Mouse (Mus musculus) kidney, adult 2 months (tissue): ENCODE data around the gene Dnajc7. TPM values are rescaled to one million over a fixed set of nuclear protein-coding genes. Genes with fewer than 3 reads are reported as not detected.

ENCODE experiments used
- DNase-seq: peaks from one replicate; pipeline ENCODE4 v3.0.0; 2021
- H3K27ac ChIP-seq: fragments of 200-500 bp; 2 replicates; pipeline ENCODE4 v1.5.1; 2012; ENCODE audit warnings: low read depth, low read length, control low read depth, inconsistent platforms; ENCODE audit not compliant: insufficient read depth
- H3K27me3 ChIP-seq: fragments of 200-500 bp; replicated peaks from 2 replicates; pipeline ENCODE4 v1.6.1; 2012; ENCODE audit warnings: mild to moderate bottlenecking, moderate library complexity, low read length, inconsistent platforms; ENCODE audit not compliant: control insufficient read depth, insufficient read depth
- H3K36me3 ChIP-seq: fragments of 200-500 bp; 2 replicates; pipeline ENCODE4 v1.6.1; 2012; ENCODE audit warnings: mild to moderate bottlenecking, moderate library complexity, low read length, inconsistent platforms; ENCODE audit not compliant: control insufficient read depth, insufficient read depth
- H3K4me1 ChIP-seq: fragments of 200-500 bp; 2 replicates; pipeline ENCODE4 v1.6.1; 2011; ENCODE audit warnings: low read length; ENCODE audit not compliant: control insufficient read depth, insufficient read depth
- H3K4me3 ChIP-seq: fragments of 200-500 bp; 2 replicates; pipeline ENCODE4 v1.5.1; 2011; ENCODE audit warnings: mild to moderate bottlenecking, low read depth, low read length, control low read depth; ENCODE audit not compliant: insufficient read depth
- CTCF ChIP-seq: fragments of 200-500 bp; conservative IDR thresholded peaks from 2 replicates; pipeline ENCODE4 v1.5.1; 2011; ENCODE audit warnings: low read depth, mild to moderate bottlenecking, control low read depth, low read length, moderate library complexity, mixed read lengths; ENCODE audit not compliant: insufficient read depth, insufficient read length
- POLR2A ChIP-seq: fragments of 200-500 bp; IDR thresholded peaks from one replicate; pipeline ENCODE4 v1.6.1; 2011; ENCODE audit warnings: low read depth, low read length, control low read depth
- WGBS: fragments of 180-500 bp; shearing (Covaris S2); methylation state at CpG from one replicate; pipeline ENCODE4 v1.1.7; 2018; 5-methylcytosine and 5-hydroxymethylcytosine counted together
- polyA plus RNA-seq: library from polyadenylated mRNA; depleted of rRNA; stranded (reverse); fragments of >200 nt; gene quantifications from 2 replicates; pipeline ENCODE4 v1.2.3, GENCODE M21; 2012

The Dnajc7 gene
- polyA plus RNA-seq, 1 experiment, result 45.6 TPM

DNA sequence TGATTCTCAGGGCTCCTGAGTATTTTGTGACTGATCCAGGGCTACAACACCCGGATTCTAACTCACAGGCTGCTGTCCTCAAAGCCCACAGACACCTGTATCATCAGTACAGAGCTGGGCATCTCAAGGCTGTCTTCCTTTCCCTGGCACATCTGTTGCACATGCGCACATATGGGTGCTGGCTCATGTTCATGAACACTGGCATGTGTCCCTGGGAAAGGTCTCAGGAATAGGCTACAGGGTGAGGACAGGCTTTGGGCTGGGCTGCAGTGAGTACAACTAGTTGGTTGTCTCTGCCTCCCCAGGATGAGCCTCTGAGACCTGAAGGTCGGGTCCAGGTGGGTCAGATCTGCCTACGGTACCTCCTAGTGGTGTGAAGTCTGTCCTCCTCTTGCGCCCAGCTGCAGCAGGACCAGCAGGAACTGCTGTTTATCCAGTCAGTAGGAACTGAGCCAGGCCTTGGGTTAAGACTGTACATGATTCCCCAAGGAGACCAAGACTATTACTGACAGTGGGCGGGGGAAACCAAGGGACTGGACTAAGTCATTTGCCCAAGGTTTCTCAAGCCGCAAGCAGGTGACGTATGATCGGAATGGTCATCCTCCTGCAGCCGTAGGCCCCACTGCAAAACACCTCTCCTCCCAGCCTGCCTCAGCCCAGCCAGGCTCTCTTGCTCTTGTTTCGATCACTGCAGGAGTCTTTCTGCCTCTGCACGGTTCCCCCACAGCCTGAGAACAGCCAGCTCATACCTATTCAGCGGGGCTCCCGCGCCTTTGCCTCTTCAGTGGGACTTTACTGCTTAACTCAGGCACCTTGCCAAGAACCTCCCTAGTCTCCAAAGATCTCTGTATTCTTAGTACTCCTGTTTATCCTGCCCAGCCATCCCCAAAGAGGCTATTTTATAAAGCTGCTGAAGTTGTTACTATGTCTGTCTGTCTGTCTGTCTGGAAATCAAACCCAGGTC is 23.9 kb upstream of the Dnajc7 start:
- 66% methylated on average over 15 of the region's 15 CpGs for WGBS
- no peak for DNase-seq
- Histone ChIP-seq H3K36me3 (no peaks in the 10 kb centered on the region), H3K27ac (no peak overlapping the region), H3K4me3 (no peak overlapping the region), H3K4me1 (no peaks in the 10 kb centered on the region), H3K27me3 (no peaks in the 10 kb centered on the region)
- no peak for TF ChIP-seq POLR2A
- TF ChIP-seq CTCF, result no peak

DNA sequence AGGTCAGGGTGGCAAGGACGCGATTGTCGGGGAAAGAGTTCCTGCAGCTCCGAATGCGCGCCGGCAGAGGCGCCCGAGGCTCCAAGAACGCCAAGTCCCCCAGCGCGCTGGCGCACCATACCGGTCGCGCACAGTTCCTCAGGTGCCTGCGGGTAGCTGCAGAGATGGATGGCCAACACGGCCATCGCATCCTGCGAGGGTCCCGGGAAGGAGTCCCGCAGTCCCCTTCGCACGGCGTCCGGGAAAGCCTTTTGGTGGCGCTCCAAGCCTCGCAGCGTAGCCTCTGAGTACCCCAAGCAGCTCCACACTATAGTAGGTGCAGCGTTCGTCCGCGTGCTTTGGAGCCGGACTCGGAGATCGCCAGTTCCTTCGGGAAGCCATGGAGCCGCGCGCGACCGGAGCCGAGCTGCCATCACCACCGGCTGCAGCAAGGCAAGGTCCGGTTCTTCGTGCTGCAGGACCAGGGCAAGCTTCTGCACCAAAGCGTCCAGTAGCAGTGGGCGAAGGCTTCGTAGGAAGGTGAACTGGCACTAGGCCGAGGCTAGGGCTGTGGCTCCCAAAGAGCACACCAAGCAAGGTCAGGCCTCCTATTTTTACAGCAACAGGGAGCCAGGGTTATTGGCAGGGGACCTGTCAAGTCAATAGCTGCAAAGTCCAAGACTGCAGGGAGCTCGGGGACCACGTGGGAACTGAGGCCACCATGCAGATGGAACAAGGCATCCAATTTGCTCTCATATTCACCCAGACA is 20.4 kb upstream of the Dnajc7 start:
- peak; percentile 36 for DNase-seq
- Histone ChIP-seq H3K27me3 (no peaks in the 10 kb centered on the region), H3K4me1 (no peaks in the 10 kb centered on the region), H3K27ac (no peak overlapping the region), H3K36me3 (no peaks in the 10 kb centered on the region), H3K4me3 (no peak overlapping the region)
- WGBS, result 10% methylated on average over 52 of the region's 52 CpGs
- TF ChIP-seq CTCF (peak; percentile 46; the same call in 1 of the 2 replicates), POLR2A (no peak)

- H3K36me3 ChIP-seq, result no peaks in the 10 kb centered on the region
- H3K27me3 ChIP-seq, result no peaks in the 10 kb centered on the region
- no peak for TF ChIP-seq CTCF
- no peak for TF ChIP-seq POLR2A
- no peak for DNase-seq
- no peaks in the 10 kb centered on the region for H3K4me1 ChIP-seq
- 67% methylated on average over 7 of the region's 7 CpGs for WGBS
- no peak overlapping the region for H3K27ac ChIP-seq
- no peak overlapping the region for H3K4me3 ChIP-seq
Measured at GRCm38 (mm10) chr11:100634530-100634929, 14.6 kb upstream of the Dnajc7 start.

- no peak for DNase-seq
- H3K27ac ChIP-seq, result no peak overlapping the region
- H3K4me3 ChIP-seq, result no peak overlapping the region
- WGBS, result 21% methylated on average over 13 of the region's 13 CpGs
- TF ChIP-seq POLR2A, result no peak
- TF ChIP-seq CTCF, result no peak
- H3K27me3 ChIP-seq, result no peaks in the 10 kb centered on the region
- no peaks in the 10 kb centered on the region for H3K36me3 ChIP-seq
- H3K4me1 ChIP-seq, result 0 out of 2 replicates have a peak, but pooled peaks cover 2% of the 10 kb centered on the region
Measured at GRCm38 (mm10) chr11:100628862-100629352, 8.9 kb upstream of the Dnajc7 start.

- Histone ChIP-seq H3K27ac (no peak overlapping the region), H3K36me3 (no peaks in the 10 kb centered on the region), H3K4me3 (no peak overlapping the region), H3K4me1 (0 out of 2 replicates have a peak, but pooled peaks cover 5% of the 10 kb centered on the region), H3K27me3 (no peaks in the 10 kb centered on the region)
- 95% methylated on average over 5 of the region's 5 CpGs for WGBS
- no peak for TF ChIP-seq CTCF
- no peak for TF ChIP-seq POLR2A
- no peak for DNase-seq
Measured at GRCm38 (mm10) chr11:100628056-100628455, 8.1 kb upstream of the Dnajc7 start.

- DNase-seq, result peak; percentile 85
- H3K36me3 ChIP-seq, result no peaks in the 10 kb centered on the region
- TF ChIP-seq CTCF, result peak; percentile 87
- TF ChIP-seq POLR2A, result no peak
- 0 out of 2 replicates have a peak overlapping the region, but pooled peaks have one; percentile 12 for H3K27ac ChIP-seq
- H3K4me1 ChIP-seq, result peaks cover 5% of the 10 kb centered on the region; the same call in 1 of the 2 replicates
- WGBS, result 14% methylated on average over 9 of the region's 9 CpGs
- no peaks in the 10 kb centered on the region for H3K27me3 ChIP-seq
- H3K4me3 ChIP-seq, result no peak overlapping the region
Measured at GRCm38 (mm10) chr11:100626701-100627195, 6.8 kb upstream of the Dnajc7 start.
